Mouse (Mus musculus): Measurements from ENCODE around the gene Olfr482.

Olfr482 gene

DNA sequence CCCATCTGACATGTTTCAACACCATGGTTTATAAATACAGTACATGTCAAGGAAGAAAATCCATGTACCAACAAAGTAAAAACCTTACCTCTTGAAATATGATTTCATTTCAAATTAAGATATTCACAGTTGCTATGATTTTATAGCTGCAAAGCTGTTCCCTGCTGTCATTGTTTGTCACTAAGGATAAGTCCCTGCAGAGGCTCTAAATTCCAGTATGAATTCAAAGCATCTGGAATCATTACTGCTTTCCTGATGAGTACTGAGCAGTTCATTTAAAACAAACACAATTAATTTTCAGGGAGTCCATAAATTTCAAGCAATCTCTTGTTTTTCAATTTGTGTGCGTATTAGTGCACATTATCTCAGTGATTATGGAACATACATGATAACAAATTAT is at the start of gene Olfr482:
Olfr482 (minus strand) TSS at position 101 of the 400 bp plus-strand sequence.
- DNase-seq: no peak

DNA sequence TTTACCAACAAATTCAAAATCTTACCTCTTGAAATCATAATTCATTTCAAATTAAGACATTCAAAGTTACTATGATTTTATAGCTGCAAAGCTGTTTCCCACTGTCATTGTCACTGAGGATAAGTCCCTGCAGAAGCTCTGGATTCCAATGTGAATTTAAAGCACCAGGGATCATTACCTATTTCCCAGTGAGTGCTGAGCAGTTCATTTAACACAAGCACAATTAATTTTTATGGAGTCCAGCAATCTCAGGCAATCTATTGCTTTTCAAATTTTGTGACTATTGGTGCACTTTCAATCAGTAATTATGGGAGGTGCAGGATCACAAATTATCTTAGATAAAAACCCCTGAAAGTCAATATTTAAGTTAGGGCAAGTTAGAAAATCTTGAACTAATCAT is 30.0 kb upstream of the Olfr482 start, which contains the start of gene Olfr484:
Olfr484 (minus strand) TSS at position 101 of the 400 bp plus-strand sequence.
- DNase-seq: no peak

DNA sequence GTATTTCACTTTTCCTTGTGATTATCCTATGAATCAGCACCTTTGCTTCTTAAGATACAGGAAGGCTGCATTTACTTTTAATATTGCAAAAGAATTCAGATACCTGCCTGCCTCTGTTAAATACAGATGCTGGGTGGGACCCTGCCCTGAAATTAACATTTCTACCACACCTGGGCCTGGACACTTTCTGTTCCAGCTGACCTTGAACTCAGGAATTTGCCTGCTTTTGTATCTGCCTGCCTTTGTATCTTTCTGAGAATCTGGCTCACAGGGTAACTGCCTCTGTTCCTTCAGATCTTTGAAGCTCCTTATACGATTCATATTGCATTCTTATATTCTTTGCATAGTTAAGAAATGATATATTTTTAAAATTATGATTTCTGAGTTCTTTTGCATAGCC is 24.0 kb upstream of the Olfr482 start:
- no peak for DNase-seq

DNA sequence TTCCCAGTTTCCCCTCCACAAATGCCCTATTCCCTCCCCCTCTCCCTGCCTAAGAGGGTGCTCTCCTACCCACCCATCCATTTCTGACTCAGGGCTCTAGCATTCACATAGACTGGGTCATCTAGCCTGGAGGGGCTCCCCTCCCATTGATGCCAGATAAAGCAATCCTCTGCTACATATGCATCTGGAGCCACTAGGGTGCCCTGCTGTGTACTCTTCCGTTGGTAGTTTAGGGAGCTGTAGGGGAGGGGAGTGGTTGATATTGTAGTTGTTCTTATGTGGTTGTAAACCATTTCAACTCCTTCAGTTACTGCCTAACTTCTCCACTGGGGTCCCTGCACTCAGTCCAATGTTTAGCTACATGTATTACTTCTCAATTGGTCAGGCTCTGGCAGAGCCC is 23.3 kb upstream of the Olfr482 start:
- no peak for DNase-seq

DNA sequence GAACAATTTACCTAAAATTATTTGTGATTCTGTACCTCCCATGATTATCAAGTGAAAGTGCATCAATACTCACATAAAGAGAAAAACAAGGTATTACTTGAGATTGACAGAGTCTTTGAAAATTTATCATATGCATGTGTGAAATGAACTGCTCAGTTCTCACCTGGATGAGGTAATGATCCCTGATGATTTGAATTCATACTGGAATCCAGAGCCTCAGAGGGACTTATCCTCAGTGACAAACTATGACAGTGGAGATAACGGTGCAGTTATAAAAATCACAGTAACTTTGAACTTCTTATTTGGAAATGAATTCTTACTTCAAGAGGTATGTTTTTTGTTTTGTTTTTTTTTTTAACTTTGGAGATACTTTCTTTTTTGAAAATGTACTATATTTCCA is 3.2 kb upstream of the Olfr482 start, which contains the start of gene Olfr483:
Olfr483 (plus strand) TSS at position 301 of the 400 bp plus-strand sequence.
- DNase-seq: no peak

DNA sequence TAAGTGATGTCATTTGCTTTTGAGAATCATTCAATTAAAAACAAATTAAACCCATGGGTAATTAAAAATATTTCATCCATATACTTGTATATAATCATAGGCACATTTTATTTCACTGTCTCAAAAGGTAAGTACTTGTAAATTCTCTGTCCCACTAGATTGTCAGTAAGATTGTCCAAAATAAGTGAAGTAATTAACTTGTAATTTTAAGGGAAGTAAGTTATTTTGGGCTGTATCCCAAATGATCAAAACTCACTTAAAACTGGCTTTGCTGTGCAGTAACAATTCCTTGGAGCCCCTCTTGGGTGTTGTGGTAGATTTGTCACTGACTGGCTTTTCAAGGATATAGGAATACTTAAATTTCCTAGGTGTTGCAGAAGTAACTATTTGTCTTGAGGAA is 17.8 kb downstream of the Olfr482 start, which contains the start of gene Olfr481:
Olfr481 (plus strand) TSS at position 301 of the 400 bp plus-strand sequence.
- no peak for DNase-seq

DNA sequence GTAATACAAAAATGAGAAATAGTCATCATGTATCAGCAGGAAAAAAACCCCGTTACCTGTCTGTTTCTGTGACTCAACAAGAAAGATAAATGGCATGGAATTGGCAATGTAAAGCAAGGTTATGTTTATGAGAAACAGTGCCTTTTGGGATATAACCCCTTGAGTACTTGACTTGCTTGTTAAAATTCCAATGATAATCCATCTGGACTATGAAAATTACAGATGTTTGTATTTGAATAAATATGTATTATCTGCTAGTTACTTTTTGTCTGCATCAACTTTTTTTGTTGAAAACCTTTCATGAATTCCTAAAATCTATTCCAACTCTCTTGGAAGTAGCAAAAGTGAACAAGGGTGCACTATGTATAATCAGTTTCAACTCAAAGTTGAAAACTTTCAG is 30.1 kb downstream of the Olfr482 start, which contains the start of gene Olfr480:
Olfr480 (minus strand) TSS at position 101 of the 400 bp plus-strand sequence.
- no peak for DNase-seq

DNA sequence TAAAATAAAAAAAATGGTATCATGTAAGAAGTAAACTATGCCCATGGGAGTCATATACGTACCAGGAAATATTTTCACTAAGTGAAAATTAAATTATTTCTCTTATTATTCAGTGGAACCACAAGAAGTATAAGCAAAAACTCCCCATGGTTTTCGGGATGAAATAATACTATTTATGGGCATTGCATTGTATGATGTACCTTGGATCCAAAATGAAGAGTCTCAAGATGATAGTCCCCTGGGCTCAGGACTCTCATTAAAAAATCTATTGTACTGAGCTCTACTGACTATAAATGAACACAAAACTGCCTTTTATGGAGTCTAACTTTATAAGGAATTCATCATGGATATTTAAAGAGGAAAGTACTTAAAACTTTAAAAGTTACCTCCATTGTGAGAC is 47.0 kb downstream of the Olfr482 start, which contains the start of gene Olfr479:
Olfr479 (plus strand) TSS at position 301 of the 400 bp plus-strand sequence.
- DNase-seq: no peak
